Comparison of ENCODE assay signal across 8 mouse cellular contexts in the genomic region with DNA sequence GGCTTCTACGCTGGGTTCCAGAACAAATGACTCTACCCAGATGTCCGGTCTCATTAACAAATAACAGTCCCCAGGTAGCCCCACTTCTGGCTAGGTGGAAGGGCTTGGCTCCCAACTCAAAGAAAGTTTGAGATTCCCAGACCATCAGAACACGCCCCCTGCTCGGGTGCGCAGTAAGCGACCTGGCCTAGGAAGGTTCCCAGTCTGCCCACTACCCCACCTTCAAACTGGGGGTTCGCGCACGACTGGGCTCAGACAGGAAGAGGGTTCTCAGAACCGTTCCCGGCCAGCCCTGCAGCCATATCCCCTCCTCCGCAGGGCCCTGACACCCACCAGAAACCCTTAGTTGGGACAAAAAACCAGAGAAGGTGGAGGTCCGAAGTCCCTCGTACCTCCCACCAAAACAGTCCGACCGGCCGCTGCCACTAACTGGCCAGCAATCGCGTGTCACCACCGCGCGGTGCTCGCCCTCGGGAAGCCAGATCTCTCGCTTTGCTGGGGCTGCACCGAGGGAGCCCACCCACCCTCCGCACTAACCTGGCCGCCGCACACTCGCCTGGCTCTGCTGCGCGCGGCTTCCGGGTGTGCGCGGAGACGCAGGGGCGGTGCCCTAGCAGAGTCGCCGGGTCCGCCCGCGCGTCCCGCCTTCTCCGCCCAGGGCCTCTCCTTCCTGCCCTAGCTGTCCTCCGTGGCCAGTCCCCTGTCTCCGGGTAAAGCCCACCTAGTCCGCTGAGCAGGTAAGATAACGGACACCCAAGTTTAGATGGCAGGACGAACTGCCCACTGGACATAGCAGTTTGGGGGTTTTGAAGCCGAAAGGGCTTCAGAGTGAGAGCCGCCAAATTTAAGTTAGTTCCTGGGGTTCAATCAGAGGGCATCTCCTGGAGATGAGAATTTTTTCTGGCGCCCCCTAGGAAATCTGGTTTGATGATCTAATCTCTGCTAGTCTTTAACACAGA. TPM values are rescaled to one million over a fixed set of nuclear protein-coding genes. Genes with fewer than 3 reads are reported as not detected.
DNase-seq lines count a peak whose midpoint lies in the region; ATAC-seq lines count a peak whose summit lies in the region.

A gene (minus strand): TSS at position 586 of the 959 bp plus-strand sequence.
A gene (plus strand): TSS at position 625 of the 959 bp plus-strand sequence.

- WGBS in embryonic facial prominence, embryonic 11.5 days, result 1% methylated on average over 54 of the region's 54 CpGs
- 1% methylated on average over 54 of the region's 54 CpGs for WGBS in heart, embryonic 11.5 days (ENCODE audit: insufficient replicate concordance)
- WGBS in kidney, embryonic 14.5 days, result 1% methylated on average over 54 of the region's 54 CpGs

- no peak within 1 kb of the TSS for H3K27ac ChIP-seq in embryonic facial prominence, embryonic 11.5 days (replicated peaks; ENCODE audit: low read depth, low read length)
- no peak within 1 kb of the TSS for H3K27ac ChIP-seq in heart, embryonic 11.5 days (ENCODE audit: low read depth, low read length)
- H3K27ac ChIP-seq in kidney, embryonic 14.5 days (ENCODE audit: low read depth, low read length), result no peak within 1 kb of the TSS

- H3K36me3 ChIP-seq in embryonic facial prominence, embryonic 11.5 days (replicated peaks; ENCODE audit: control insufficient read depth, insufficient read depth, low read depth, low read length), result no peaks in the 10 kb centered on the region
- no peaks in the 10 kb centered on the region for H3K36me3 ChIP-seq in heart, embryonic 11.5 days (ENCODE audit: control insufficient read depth, insufficient read depth, low read length)
- H3K36me3 ChIP-seq in kidney, embryonic 14.5 days (ENCODE audit: control insufficient read depth, insufficient read depth, low read length), result no peaks in the 10 kb centered on the region

- H3K4me1 ChIP-seq in embryonic facial prominence, embryonic 11.5 days (ENCODE audit: control insufficient read depth, insufficient read depth, low read length), result peaks cover 4% of the 10 kb centered on the region
- peaks cover 13% of the 10 kb centered on the region for H3K4me1 ChIP-seq in heart, embryonic 11.5 days (ENCODE audit: control insufficient read depth, insufficient read depth, low read length)
- peaks cover 18% of the 10 kb centered on the region for H3K4me1 ChIP-seq in kidney, embryonic 14.5 days (ENCODE audit: control insufficient read depth, insufficient read depth, low read length)

- H3K27me3 ChIP-seq in embryonic facial prominence, embryonic 11.5 days (ENCODE audit: control insufficient read depth, insufficient read depth, low read length), result peaks cover 67% of the 10 kb centered on the region
- H3K27me3 ChIP-seq in heart, embryonic 11.5 days (ENCODE audit: control insufficient read depth, insufficient read depth, low read length), result peaks cover 57% of the 10 kb centered on the region
- H3K27me3 ChIP-seq in kidney, embryonic 14.5 days (ENCODE audit: control insufficient read depth, insufficient read depth, low read length), result peaks cover 67% of the 10 kb centered on the region

- H3K9me3 ChIP-seq in embryonic facial prominence, embryonic 11.5 days (replicated peaks; ENCODE audit: control insufficient read depth, low read length), result no peaks in the 10 kb centered on the region
- peaks cover 5% of the 10 kb centered on the region; the same call in 1 of the 2 replicates for H3K9me3 ChIP-seq in heart, embryonic 11.5 days (replicated peaks; ENCODE audit: control insufficient read depth, low read length)
- H3K9me3 ChIP-seq in kidney, embryonic 14.5 days (ENCODE audit: control insufficient read depth, low read length), result peaks cover 4% of the 10 kb centered on the region; the same call in 1 of the 2 replicates

- peak within 1 kb of the TSS; percentile 67 for H3K4me3 ChIP-seq in embryonic facial prominence, embryonic 11.5 days (ENCODE audit: low read depth, low read length)
- H3K4me3 ChIP-seq in heart, embryonic 11.5 days (ENCODE audit: low read depth, low read length), result peak within 1 kb of the TSS; percentile 81
- peak within 1 kb of the TSS; percentile 61 for H3K4me3 ChIP-seq in kidney, embryonic 14.5 days (ENCODE audit: low read length)

- peak within 1 kb of the TSS; percentile 60 for H3K9ac ChIP-seq in embryonic facial prominence, embryonic 11.5 days (replicated peaks; ENCODE audit: low read length)
- peak within 1 kb of the TSS; percentile 76 for H3K9ac ChIP-seq in heart, embryonic 11.5 days (ENCODE audit: low read depth, low read length)
- H3K9ac ChIP-seq in kidney, embryonic 14.5 days (ENCODE audit: low read depth, low read length), result peak within 1 kb of the TSS; percentile 48

- peak within 1 kb of the TSS; percentile 87 for H3K4me2 ChIP-seq in embryonic facial prominence, embryonic 11.5 days (ENCODE audit: low read depth, low read length)
- peak within 1 kb of the TSS; percentile 97 for H3K4me2 ChIP-seq in heart, embryonic 11.5 days
- peak within 1 kb of the TSS; percentile 53 for H3K4me2 ChIP-seq in kidney, embryonic 14.5 days (replicated peaks; ENCODE audit: low read depth, low read length)

- peak; percentile 53 for ATAC-seq in embryonic facial prominence, embryonic 11.5 days (replicated peaks; ENCODE audit: insufficient number of reproducible peaks, low FRiP score, low TSS enrichment, low read depth)
- ATAC-seq in heart, embryonic 11.5 days (replicated peaks; ENCODE audit: insufficient number of reproducible peaks, low FRiP score, low TSS enrichment), result peak; percentile 73
- ATAC-seq in kidney, embryonic 14.5 days (ENCODE audit: low FRiP score, low TSS enrichment), result peak; percentile 55

- DNase-seq in A20 (ENCODE audit: low read depth, low spot score) (peak; percentile 90), adipocyte (ENCODE audit: low spot score) (peak; percentile 69)
- peak; percentile 72 for DNase-seq in embryonic facial prominence, embryonic 11.5 days (ENCODE audit: low spot score)
- peak; percentile 80 for DNase-seq in lung, postnatal 14 days
- peak; percentile 80 for DNase-seq in ovary, postnatal 36 days (ENCODE audit: low spot score)
- DNase-seq in layer of hippocampus, postnatal 36 days, result no peak

RNA-seq across cellular contexts. Expression of the first gene that starts in this region (rescaled TPM):
- 14.0 and 16.6 TPM in 2 replicates for polyA plus RNA-seq in embryonic facial prominence, embryonic 11.5 days (2014; fragmentation: Nextera tagmentation; extraction: Ambion mirVana)
- polyA plus RNA-seq in heart, embryonic 11.5 days (2014; fragmentation: Nextera tagmentation; extraction: Ambion mirVana), result 14.3 and 17.0 TPM in 2 replicates
- polyA plus RNA-seq in kidney, embryonic 14.5 days (2014; fragmentation: Nextera tagmentation; extraction: Ambion mirVana), result 13.1 and 15.7 TPM in 2 replicates
- total RNA-seq in layer of hippocampus, postnatal 36 days (2021), result 1 to 10 TPM; 8.2 to 9.0 TPM

RNA-seq across cellular contexts. Expression of the second gene that starts in this region (rescaled TPM):
- polyA plus RNA-seq in embryonic facial prominence, embryonic 11.5 days (2014; fragmentation: Nextera tagmentation; extraction: Ambion mirVana), result 1.2 and 2.0 TPM in 2 replicates
- polyA plus RNA-seq in heart, embryonic 11.5 days (2014; fragmentation: Nextera tagmentation; extraction: Ambion mirVana), result 2.3 and 2.8 TPM in 2 replicates
- 1.5 and 1.9 TPM in 2 replicates for polyA plus RNA-seq in kidney, embryonic 14.5 days (2014; fragmentation: Nextera tagmentation; extraction: Ambion mirVana)
- total RNA-seq in layer of hippocampus, postnatal 36 days (2021), result 1 to 10 TPM; 1.0 TPM

Comparison
In these comparisons a context has a peak if more than half of its experiments do, and no peak if none do; other contexts are left out.
1. DNase-seq: peak in A20 (single experiment), adipocyte (single experiment), embryonic facial prominence, embryonic 11.5 days (single experiment), lung, postnatal 14 days (single experiment) and ovary, postnatal 36 days (single experiment); none in layer of hippocampus, postnatal 36 days (0 of 2).
2. Peak in every context shown above with its lines, with median percentiles within 50 percentile points of each other: ATAC-seq, H3K4me2 ChIP-seq, H3K4me3 ChIP-seq and H3K9ac ChIP-seq.